Mouse (Mus musculus) liver, postnatal 0 days (tissue): ENCODE results near the gene Rad51ap2. TPM values are rescaled to one million over a fixed set of nuclear protein-coding genes. Genes with fewer than 3 reads are reported as not detected.

Experiments used
- ATAC-seq: fragments of 200-750 bp; cut with Nextera tagmentation; 2 replicates; pipeline ENCODE4 v1.8.0; 2017; ENCODE audit warnings: mild to moderate bottlenecking, moderate library complexity
- DNase-seq: peaks from one replicate; pipeline ENCODE4 v3.0.0-alpha.2; 2016
- H3K27ac ChIP-seq: fragments of 300-500 bp; sonication (generic); 2 replicates; pipeline ENCODE4 v1.5.1; 2014; ENCODE audit warnings: antibody characterized with exemption, moderate library complexity, mild to moderate bottlenecking, low read depth
- H3K27me3 ChIP-seq: fragments of 300-500 bp; sonication (generic); 2 replicates; pipeline ENCODE4 v1.6.1; 2014; ENCODE audit warnings: low read length, control low read depth, mixed read lengths; ENCODE audit not compliant: insufficient read depth
- H3K36me3 ChIP-seq: fragments of 300-500 bp; sonication (generic); replicated peaks from 2 replicates; pipeline ENCODE4 v1.6.1; 2014; ENCODE audit warnings: mild to moderate bottlenecking, control low read depth, low read length, moderate library complexity, mixed read lengths; ENCODE audit not compliant: insufficient read depth
- H3K4me1 ChIP-seq: fragments of 300-500 bp; sonication (generic); 2 replicates; pipeline ENCODE4 v1.6.1; 2014; ENCODE audit warnings: antibody characterized with exemption, mild to moderate bottlenecking, control low read depth; ENCODE audit not compliant: insufficient read depth
- H3K4me2 ChIP-seq: fragments of 300-500 bp; sonication (generic); 2 replicates; pipeline ENCODE4 v1.6.1; 2014; ENCODE audit warnings: low read depth, mild to moderate bottlenecking, low read length, moderate library complexity, mixed read lengths
- H3K4me3 ChIP-seq: fragments of 300-500 bp; sonication (generic); 2 replicates; pipeline ENCODE4 v1.5.1; 2014; ENCODE audit warnings: low read depth, low read length
- H3K9ac ChIP-seq: fragments of 300-500 bp; sonication (generic); replicated peaks from 2 replicates; pipeline ENCODE4 v1.6.1; 2014; ENCODE audit warnings: mild to moderate bottlenecking, moderate library complexity
- H3K9me3 ChIP-seq: fragments of 300-500 bp; sonication (generic); 2 replicates; pipeline ENCODE4 v1.6.1; 2016; ENCODE audit warnings: mild to moderate bottlenecking, control low read depth, low read length, mixed read lengths
- CTCF ChIP-seq: sonication (generic); IDR thresholded peaks from 2 replicates; pipeline ENCODE4 v1.5.1; 2016; ENCODE audit warnings: antibody characterized with exemption, low read depth
- EP300 ChIP-seq: IDR thresholded peaks from 2 replicates; pipeline ENCODE4 v1.6.1; 2016; ENCODE audit warnings: antibody characterized with exemption, low read depth, mild to moderate bottlenecking
- WGBS: fragments of 180-500 bp; shearing (Covaris S2); extraction: QIAGEN DNeasy Blood & Tissue Kit; methylation state at CpG from one replicate; pipeline ENCODE4 v1.1.7; 2014; ENCODE audit not compliant: insufficient replicate concordance; 5-methylcytosine and 5-hydroxymethylcytosine counted together
- polyA plus RNA-seq: library from polyadenylated mRNA; unstranded; fragments of >200 nt; fragmentation: Nextera tagmentation; extraction: Ambion mirVana; gene quantifications from 2 replicates; pipeline ENCODE4 v1.2.1, GENCODE M21; 2015

Gene Rad51ap2
- polyA plus RNA-seq, 1 experiment from 2014 or later: not detected

DNA sequence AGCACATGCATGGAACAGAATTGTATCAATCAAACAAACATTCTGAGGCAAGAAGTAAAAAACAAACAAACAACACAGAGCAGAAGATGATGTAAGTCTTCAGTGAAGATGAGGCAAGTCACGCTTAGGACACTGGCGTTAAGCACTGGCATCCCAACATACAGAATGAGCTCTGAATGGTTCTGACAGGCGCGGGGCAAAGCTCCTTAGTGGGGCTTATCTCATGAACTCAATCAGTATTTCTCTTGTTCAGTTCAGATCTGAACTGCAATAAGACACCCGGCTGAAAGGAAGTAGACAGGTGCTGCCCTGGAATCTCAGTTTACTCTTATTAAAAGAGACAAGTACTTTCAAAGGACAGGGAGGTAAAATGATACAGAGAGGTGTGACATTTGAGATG, 1.7 kb upstream of the Rad51ap2 start:
- 63% methylated on average over 5 of the region's 5 CpGs for WGBS
- H3K4me1 ChIP-seq: peaks cover 5% of the 10 kb centered on the region
- DNase-seq: no peak
- no peak overlapping the region for H3K9ac ChIP-seq
- H3K36me3 ChIP-seq: no peaks in the 10 kb centered on the region
- no peak overlapping the region for H3K27ac ChIP-seq
- no peaks in the 10 kb centered on the region for H3K9me3 ChIP-seq
- H3K4me2 ChIP-seq: no peak overlapping the region
- TF ChIP-seq EP300 (no peak), CTCF (no peak)
- H3K4me3 ChIP-seq: no peak overlapping the region
- H3K27me3 ChIP-seq: peaks cover 14% of the 10 kb centered on the region
- ATAC-seq: no peak

DNA sequence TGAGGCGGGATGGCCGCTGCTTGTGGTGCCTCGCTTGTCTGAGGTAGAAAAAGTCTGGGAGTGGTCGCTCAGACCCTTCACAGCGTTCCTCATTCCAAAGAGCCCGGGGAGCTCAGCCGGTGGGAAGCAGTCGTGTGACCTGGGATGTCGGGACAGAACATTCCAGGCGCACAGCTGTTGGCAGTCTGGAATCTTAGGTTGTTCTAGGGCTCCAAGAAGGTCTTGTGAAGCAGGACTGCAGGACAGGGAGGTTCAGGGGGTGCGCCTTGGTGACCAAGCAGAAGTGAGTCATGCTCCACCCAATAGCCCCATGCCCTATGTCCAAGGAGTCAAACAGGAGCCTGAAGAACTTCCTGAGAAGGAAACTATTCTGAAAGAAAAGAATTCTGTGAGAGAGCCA, 334 bp downstream of the Rad51ap2 start:
- peak overlapping the region; percentile 13; the same call in 1 of the 2 replicates for H3K9ac ChIP-seq

DNA sequence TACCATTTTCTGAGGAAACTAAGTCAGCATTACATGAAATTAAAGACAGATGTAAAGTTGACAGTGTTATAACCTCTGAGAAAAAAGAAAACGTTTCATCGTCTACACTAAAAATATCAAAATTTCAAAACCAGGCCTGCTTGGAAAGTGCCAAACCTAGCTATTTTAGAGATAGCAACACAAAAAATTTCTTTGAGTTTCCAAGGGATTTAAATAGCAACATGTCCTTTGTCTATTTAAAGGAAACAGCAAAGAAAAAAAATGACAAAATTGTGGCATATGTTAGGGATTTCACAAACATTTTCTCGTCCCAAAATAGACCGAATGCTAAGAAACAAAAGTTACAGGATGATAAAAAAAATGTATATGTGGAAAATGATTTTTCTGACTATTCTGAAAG, 753 bp downstream of the Rad51ap2 start:
- Histone ChIP-seq H3K9me3 (no peaks in the 10 kb centered on the region), H3K27ac (no peak overlapping the region), H3K36me3 (no peaks in the 10 kb centered on the region), H3K4me3 (no peak overlapping the region), H3K9ac (no peak overlapping the region), H3K4me1 (peaks cover 5% of the 10 kb centered on the region), H3K4me2 (0 out of 2 replicates have a peak overlapping the region, but pooled peaks have one; percentile 68), H3K27me3 (peaks cover 14% of the 10 kb centered on the region)
- 75% methylated on average over 4 of the region's 4 CpGs for WGBS
- TF ChIP-seq EP300: no peak
- no peak for TF ChIP-seq CTCF
- no peak for DNase-seq
- ATAC-seq: no peak

More for the DNA sequence above, 334 bp downstream of the Rad51ap2 start:
- H3K4me3 ChIP-seq: peak overlapping the region; percentile 40
- peak overlapping the region; percentile 68 for H3K4me2 ChIP-seq
- no peak for TF ChIP-seq CTCF
- TF ChIP-seq EP300: no peak
- H3K9me3 ChIP-seq: no peaks in the 10 kb centered on the region
- ATAC-seq (peak; percentile 15; the same call in 1 of the 2 replicates), DNase-seq (no peak)
- peaks cover 14% of the 10 kb centered on the region for H3K27me3 ChIP-seq
- H3K27ac ChIP-seq: no peak overlapping the region
- peaks cover 5% of the 10 kb centered on the region for H3K4me1 ChIP-seq
- H3K36me3 ChIP-seq: no peaks in the 10 kb centered on the region
- WGBS: 5% methylated on average over 11 of the region's 11 CpGs

Other genes starting within 250 kb of the Rad51ap2 start
- not detected in 2 replicates for gene Msgn1, start 247.1 kb upstream of the Rad51ap2 start, polyA plus RNA-seq
- 3.5 and 4.6 TPM in 2 replicates for gene Gen1, start 190.3 kb upstream of the Rad51ap2 start, polyA plus RNA-seq
- 60.6 and 60.7 TPM in 2 replicates for gene Smc6, start 190.2 kb upstream of the Rad51ap2 start, polyA plus RNA-seq
- gene Vsnl1, start 19.5 kb upstream of the Rad51ap2 start, polyA plus RNA-seq: not detected in 2 replicates